Mouse (Mus musculus) neural tube, embryonic 14.5 days (tissue): ENCODE results near the gene Gjb4. TPM values are rescaled to one million over a fixed set of nuclear protein-coding genes. Genes with fewer than 3 reads are reported as not detected.

Source experiments
- ATAC-seq: fragments of 200-750 bp; cut with Nextera tagmentation; 2 replicates; pipeline ENCODE4 v1.8.0; 2017; ENCODE audit warnings: low read depth, mild to moderate bottlenecking, moderate TSS enrichment, moderate library complexity
- H3K27ac ChIP-seq: fragments of 300-500 bp; sonication (generic); 2 replicates; pipeline ENCODE4 v1.5.1; 2014; ENCODE audit warnings: low read depth, mild to moderate bottlenecking, control low read depth, low read length, moderate library complexity, mixed read lengths
- H3K27me3 ChIP-seq: fragments of 300-500 bp; sonication (generic); 2 replicates; pipeline ENCODE4 v1.6.1; 2014; ENCODE audit warnings: low read length; ENCODE audit not compliant: control insufficient read depth, insufficient read depth
- H3K36me3 ChIP-seq: fragments of 300-500 bp; sonication (generic); 2 replicates; pipeline ENCODE4 v1.6.1; 2014; ENCODE audit warnings: low read length, mixed read lengths; ENCODE audit not compliant: control insufficient read depth, insufficient read depth
- H3K4me1 ChIP-seq: fragments of 300-500 bp; sonication (generic); 2 replicates; pipeline ENCODE4 v1.6.1; 2014; ENCODE audit warnings: low read length; ENCODE audit not compliant: control insufficient read depth, insufficient read depth
- H3K4me2 ChIP-seq: fragments of 300-500 bp; sonication (generic); 2 replicates; pipeline ENCODE4 v1.6.1; 2014; ENCODE audit warnings: mild to moderate bottlenecking, low read depth, low read length, control low read depth
- H3K4me3 ChIP-seq: fragments of 300-500 bp; sonication (generic); 2 replicates; pipeline ENCODE4 v1.5.1; 2014; ENCODE audit warnings: low read depth, low read length, control low read depth, mixed read lengths
- H3K9ac ChIP-seq: fragments of 300-500 bp; sonication (generic); replicated peaks from 2 replicates; pipeline ENCODE4 v1.6.1; 2014; ENCODE audit warnings: low read depth, mild to moderate bottlenecking, control low read depth, low read length, mixed read lengths
- H3K9me3 ChIP-seq: fragments of 300-500 bp; sonication (generic); 2 replicates; pipeline ENCODE4 v1.6.1; 2016; ENCODE audit warnings: low read length; ENCODE audit not compliant: control insufficient read depth
- whole genome bisulfite sequencing: fragments of 180-500 bp; shearing (Covaris S2); extraction: QIAGEN DNeasy Blood & Tissue Kit; methylation state at CpG from one replicate; pipeline ENCODE4 v1.1.7; 2014; 5-methylcytosine and 5-hydroxymethylcytosine counted together
- polyA plus RNA-seq: library from polyadenylated mRNA; unstranded; fragments of >200 nt; fragmentation: Nextera tagmentation; extraction: Ambion mirVana; gene quantifications from 2 replicates; pipeline ENCODE4 v1.2.1, GENCODE M21; 2014

The Gjb4 gene
- not detected in 2 replicates for polyA plus RNA-seq

DNA sequence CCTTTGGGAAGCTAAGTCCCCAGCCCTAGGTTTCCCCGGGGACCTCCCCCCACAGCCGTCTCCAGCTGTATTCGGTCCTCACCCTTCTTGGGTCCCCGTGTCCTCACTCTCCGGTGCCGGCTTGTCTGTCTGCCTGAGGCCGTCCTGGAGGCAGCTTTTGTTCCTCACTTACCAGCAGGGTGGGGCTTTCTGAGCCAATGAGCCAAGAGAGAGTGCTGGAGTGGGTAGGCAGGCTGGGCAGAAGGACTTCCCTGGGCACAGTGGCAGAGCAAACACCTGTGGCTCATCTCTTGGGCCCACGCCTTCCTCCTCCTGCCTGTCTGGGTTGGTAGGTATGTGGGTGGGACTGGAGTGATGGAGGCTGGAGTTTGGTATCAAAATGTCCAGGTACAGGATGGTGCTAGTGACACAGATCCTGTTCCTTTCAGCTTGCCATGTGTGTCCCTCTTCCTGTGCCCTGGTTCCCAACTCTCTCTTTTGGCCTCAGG lies at the start of gene Gjb4:
Gjb4 (minus strand) TSS at position 131 of the 488 bp plus-strand sequence.
- no peak for ATAC-seq
- Histone ChIP-seq H3K27ac (no peak within 1 kb of the TSS), H3K27me3 (no peaks in the 10 kb centered on the region), H3K9ac (no peak within 1 kb of the TSS), H3K4me2 (no peak within 1 kb of the TSS), H3K36me3 (no peaks in the 10 kb centered on the region), H3K9me3 (no peaks in the 10 kb centered on the region), H3K4me1 (no peaks in the 10 kb centered on the region), H3K4me3 (no peak within 1 kb of the TSS)
- WGBS: 53% methylated on average over 8 of the region's 8 CpGs

DNA sequence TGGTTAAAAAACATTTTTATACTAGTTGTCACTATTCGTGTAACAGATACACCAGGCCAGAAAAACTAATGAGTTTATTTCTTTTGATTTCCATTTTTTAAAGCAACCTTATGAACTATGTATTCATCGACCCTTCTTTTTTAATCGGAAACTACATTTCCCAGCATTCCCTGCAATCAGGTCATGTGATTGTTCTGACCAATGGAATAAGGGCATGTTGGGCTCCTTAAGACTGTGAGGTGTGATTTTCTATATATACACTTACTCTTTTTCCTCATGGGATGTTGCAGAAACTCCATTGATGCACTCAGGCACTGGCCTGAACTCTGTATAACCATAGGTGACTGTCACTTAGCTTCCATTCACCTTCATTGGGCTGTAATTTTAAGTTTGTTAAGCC lies 48.7 kb upstream of the Gjb4 start:
- H3K4me1 ChIP-seq: no peaks in the 10 kb centered on the region
- no peaks in the 10 kb centered on the region for H3K9me3 ChIP-seq
- WGBS: 69% methylated on average over 3 of the region's 3 CpGs
- no peak overlapping the region for H3K27ac ChIP-seq
- no peak overlapping the region for H3K9ac ChIP-seq
- 0 out of 2 replicates have a peak, but pooled peaks have one; percentile 44 for ATAC-seq
- H3K4me2 ChIP-seq: no peak overlapping the region
- H3K27me3 ChIP-seq: no peaks in the 10 kb centered on the region
- H3K36me3 ChIP-seq: no peaks in the 10 kb centered on the region
- H3K4me3 ChIP-seq: no peak overlapping the region

DNA sequence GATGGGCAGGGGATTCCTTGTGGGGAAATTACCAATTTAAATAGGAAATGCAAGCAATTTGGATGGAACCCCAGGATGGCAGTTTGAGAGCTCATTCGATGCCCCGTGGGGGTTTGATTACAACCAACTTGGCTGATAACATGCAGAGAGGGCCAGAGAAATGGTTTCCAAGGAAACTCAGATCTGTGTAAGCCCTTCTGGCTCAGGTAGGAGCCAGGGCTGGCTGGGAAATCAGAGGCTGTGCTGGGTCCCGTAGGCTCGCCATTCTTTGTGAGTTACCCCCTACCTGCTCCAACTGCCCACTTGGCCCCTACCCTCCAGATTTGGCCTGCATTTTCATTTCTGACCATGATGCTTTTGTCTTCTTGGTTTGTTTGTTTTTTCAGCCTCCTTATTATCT lies 48.3 kb upstream of the Gjb4 start:
- Histone ChIP-seq H3K4me1 (no peaks in the 10 kb centered on the region), H3K36me3 (no peaks in the 10 kb centered on the region), H3K27ac (no peak overlapping the region), H3K27me3 (no peaks in the 10 kb centered on the region), H3K4me2 (no peak overlapping the region), H3K9ac (no peak overlapping the region), H3K9me3 (no peaks in the 10 kb centered on the region), H3K4me3 (no peak overlapping the region)
- ATAC-seq: no peak
- WGBS: 77% methylated on average over 4 of the region's 4 CpGs

DNA sequence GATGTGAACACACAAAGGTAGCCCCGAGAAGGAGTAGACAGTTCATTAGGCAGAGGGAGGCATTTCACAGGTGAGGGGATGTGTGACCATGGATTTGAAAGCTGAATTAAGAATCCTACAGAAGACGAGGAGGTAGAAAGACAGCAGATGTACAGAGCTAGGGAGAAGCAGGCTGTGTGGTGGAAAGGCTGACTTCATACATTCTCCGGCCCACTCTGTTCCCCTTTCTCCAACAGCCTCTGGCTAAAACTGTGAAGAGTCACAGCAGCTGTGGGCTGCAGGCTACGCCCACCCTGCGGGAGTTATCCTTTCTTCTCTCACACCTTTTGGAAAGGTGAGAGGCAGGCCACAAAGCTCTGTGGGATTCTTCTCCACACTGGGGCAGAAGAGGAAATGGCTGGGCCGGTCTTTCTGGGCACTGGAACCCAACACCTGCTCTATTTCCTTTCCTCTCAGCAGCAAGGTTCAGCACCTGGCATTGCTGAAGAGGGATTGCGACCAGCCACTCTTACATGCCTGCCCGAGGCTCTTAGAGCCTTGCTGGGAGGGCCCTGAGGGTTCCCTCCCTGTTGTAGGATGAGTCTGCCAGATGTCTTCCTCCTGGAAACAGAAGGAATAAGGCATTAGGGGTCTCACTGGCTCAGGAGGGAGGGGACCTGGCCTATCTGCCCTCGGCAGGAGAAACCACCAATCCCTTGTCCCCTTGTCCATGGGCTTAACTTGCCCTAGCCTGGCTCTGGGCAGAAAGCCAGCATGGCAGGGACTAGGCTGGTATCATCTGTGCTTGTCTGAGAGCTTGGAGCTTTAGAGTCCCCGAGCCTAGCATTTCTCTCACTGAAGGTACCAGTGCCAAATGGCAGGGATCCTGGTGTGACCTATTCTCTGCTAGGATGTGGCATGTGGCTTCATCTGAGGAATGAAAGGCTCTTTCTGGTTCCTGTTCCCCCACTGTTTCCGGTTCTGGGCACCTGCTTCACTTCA lies 46.6 kb upstream of the Gjb4 start:
- no peaks in the 10 kb centered on the region for H3K9me3 ChIP-seq
- no peak overlapping the region for H3K4me3 ChIP-seq
- no peak overlapping the region for H3K27ac ChIP-seq
- no peaks in the 10 kb centered on the region for H3K36me3 ChIP-seq
- no peak overlapping the region for H3K9ac ChIP-seq
- H3K4me1 ChIP-seq: no peaks in the 10 kb centered on the region
- peak; percentile 31; the same call in 1 of the 2 replicates for ATAC-seq
- no peak overlapping the region for H3K4me2 ChIP-seq
- WGBS: 71% methylated on average over 11 of the region's 11 CpGs
- no peaks in the 10 kb centered on the region for H3K27me3 ChIP-seq

DNA sequence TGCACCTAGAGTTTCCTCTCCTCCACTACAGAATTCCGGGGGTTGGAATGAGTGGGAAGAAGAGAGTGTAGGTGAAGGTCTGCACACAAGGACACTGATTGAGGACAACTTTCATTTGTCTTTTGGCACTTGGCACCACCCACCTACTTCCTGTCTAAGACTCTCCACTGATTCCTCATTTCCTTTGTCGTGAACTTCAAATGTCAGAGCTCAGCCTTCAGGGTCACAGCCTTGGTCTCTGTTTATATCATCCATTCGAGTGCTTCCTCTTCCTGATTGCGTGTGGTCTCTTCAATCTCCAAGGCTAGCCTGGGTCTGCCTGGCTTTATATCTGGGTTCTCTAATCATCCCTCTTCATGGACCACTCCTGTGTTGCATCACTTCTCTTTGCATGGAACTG lies 41.7 kb upstream of the Gjb4 start:
- Histone ChIP-seq H3K4me2 (no peak overlapping the region), H3K27me3 (no peaks in the 10 kb centered on the region), H3K4me3 (no peak overlapping the region), H3K9ac (no peak overlapping the region), H3K9me3 (no peaks in the 10 kb centered on the region), H3K27ac (no peak overlapping the region), H3K36me3 (no peaks in the 10 kb centered on the region), H3K4me1 (no peaks in the 10 kb centered on the region)
- 90% methylated on average over 4 of the region's 4 CpGs for WGBS
- ATAC-seq: no peak

DNA sequence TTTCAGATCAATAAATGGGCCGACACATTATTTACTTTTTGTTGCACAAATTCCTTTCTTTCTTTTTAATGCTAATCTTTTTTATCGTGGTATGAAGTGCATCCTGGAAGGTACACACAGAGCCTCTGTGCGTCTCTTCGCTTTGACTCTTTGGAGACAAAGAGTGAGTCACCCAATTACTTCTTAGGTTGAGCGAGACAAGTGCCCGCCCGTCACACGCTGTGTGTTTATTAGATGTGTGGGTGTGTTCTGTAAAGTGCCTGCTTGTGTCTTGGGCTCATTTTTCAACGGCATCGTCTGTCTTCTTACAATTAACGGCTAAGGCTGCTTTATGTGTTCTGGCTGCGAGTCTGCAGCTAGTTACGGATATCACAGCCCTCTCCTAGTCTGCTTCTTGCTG lies 35.8 kb upstream of the Gjb4 start:
- ATAC-seq: 0 out of 2 replicates have a peak, but pooled peaks have one; percentile 31
- WGBS: 12% methylated on average over 13 of the region's 13 CpGs
- H3K4me2 ChIP-seq: 0 out of 2 replicates have a peak overlapping the region, but pooled peaks have one; percentile 33

DNA sequence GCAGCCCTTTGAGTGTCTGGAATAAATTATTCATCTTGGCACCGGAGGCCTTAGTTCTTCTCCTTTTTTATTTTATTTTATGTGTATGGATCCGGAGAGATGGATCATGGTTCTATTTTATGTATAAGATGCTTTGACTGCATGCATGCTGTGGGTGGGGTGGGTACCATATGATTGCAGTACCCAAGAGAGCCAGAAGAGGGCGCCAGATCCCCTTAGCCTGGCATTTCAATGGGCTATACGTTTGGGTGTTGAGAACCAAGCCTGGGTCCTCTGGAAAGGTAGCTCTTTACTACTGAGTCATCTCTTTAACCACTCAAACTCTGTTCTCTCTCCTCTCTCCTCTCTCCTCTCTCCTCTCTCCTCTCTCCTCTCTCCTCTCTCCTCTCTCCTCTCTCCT lies 23.5 kb upstream of the Gjb4 start:
- Histone ChIP-seq H3K36me3 (no peaks in the 10 kb centered on the region), H3K4me2 (no peak overlapping the region), H3K27me3 (no peaks in the 10 kb centered on the region), H3K4me1 (no peaks in the 10 kb centered on the region), H3K9ac (no peak overlapping the region), H3K4me3 (no peak overlapping the region), H3K27ac (no peak overlapping the region), H3K9me3 (no peaks in the 10 kb centered on the region)
- WGBS: 35% methylated on average over 4 of the region's 4 CpGs
- ATAC-seq: no peak

More for the DNA sequence above, 35.8 kb upstream of the Gjb4 start:
- Histone ChIP-seq H3K4me1 (peaks cover 7% of the 10 kb centered on the region; the same call in 1 of the 2 replicates), H3K9ac (no peak overlapping the region), H3K9me3 (no peaks in the 10 kb centered on the region), H3K27me3 (no peaks in the 10 kb centered on the region), H3K27ac (no peak overlapping the region), H3K4me3 (no peak overlapping the region), H3K36me3 (no peaks in the 10 kb centered on the region)

DNA sequence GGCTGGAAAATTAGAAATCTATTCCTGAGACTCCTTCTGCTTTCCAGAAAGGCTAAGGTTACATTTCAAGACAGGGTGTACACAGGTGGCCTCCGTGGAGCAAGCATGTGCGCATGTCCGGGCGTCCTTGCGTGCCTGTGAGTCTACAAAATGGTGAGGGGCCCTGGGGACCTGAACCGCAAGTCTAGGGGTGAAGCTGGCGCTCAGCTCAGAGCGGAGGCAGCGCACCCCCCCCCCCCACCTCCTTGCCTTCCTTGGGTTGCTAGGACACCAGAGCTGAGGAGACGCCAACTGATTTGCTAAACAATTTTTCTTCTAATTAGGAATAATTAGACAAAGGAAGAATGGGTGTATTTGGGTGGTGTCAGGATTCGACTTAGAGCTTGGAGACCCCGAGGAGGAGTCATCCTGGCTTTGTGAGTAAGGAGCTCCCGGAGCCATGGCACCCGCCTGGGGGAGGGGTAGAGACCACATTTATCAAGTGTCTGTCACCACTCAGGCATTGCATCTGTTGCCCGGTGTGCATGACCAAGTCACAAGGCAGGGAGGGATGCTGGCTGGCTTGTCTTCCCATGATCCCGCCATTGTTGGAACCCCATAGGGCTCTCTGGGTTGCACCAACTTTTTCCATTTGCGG lies 21.8 kb upstream of the Gjb4 start:
- no peaks in the 10 kb centered on the region for H3K9me3 ChIP-seq
- H3K36me3 ChIP-seq: no peaks in the 10 kb centered on the region
- no peak overlapping the region for H3K27ac ChIP-seq
- peak; percentile 65 for ATAC-seq
- no peaks in the 10 kb centered on the region for H3K27me3 ChIP-seq
- H3K4me2 ChIP-seq: no peak overlapping the region
- no peaks in the 10 kb centered on the region for H3K4me1 ChIP-seq
- H3K9ac ChIP-seq: no peak overlapping the region
- H3K4me3 ChIP-seq: no peak overlapping the region
- 50% methylated on average over 17 of the region's 17 CpGs for WGBS

DNA sequence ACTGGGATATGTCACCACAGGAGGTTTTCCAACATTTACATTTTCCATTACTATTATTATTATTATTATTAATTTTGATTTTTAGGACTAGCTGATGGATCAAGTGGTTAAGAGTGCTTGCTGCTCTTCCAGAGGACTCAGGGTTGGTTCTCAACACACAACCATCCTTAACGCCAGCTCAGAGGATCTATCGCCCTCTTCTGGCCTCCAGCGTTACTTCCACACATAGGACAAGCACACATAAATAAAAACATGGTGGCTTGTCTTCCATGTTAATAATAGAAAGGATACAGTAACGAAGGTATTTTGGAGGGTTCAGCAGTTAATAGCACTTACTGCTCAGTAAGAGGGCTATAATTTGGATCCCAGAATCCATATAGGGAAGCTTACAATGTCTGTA lies 20.8 kb upstream of the Gjb4 start:
- 86% methylated on average over 4 of the region's 4 CpGs for WGBS
- H3K27me3 ChIP-seq: no peaks in the 10 kb centered on the region
- no peak overlapping the region for H3K4me3 ChIP-seq
- no peak for ATAC-seq
- no peak overlapping the region for H3K4me2 ChIP-seq
- H3K9me3 ChIP-seq: no peaks in the 10 kb centered on the region
- no peak overlapping the region for H3K27ac ChIP-seq
- no peak overlapping the region for H3K9ac ChIP-seq
- H3K4me1 ChIP-seq: no peaks in the 10 kb centered on the region
- no peaks in the 10 kb centered on the region for H3K36me3 ChIP-seq
